Mouse (Mus musculus): ENCODE results near the gene Setd1b. TPM values are rescaled to one million over a fixed set of nuclear protein-coding genes. Genes with fewer than 3 reads are reported as not detected.
"Not testable (repeated sequence)": the region's sequence is repeated elsewhere in the genome, so short reads cannot be mapped to it uniquely, and the experiment has no call there.

Gene Setd1b
- polyA plus RNA-seq, 1 experiment from 2014 or later = 14.2 TPM

DNA sequence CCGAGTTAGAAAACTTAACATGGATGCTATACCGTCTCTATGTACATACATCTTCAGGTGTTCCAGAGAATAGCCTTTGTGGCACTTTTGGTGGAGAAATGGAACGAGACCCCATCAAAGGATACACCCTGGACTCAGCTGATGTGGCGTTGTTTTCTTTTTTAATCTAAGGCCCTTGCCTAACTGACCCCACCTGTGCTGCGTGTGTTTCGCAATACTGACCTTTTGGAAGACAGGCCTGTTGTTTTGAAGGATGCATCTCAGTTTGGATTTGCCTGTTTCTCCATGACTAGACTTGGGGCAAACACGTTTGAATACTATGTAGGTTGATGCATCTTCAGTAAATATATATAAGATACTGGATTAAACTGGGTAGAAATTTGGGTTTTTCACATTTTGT, 61.6 kb downstream of the Setd1b start:
- not testable (repeated sequence) for H3K4me1 ChIP-seq (ENCODE audit: control insufficient read depth, insufficient read depth, low read length); H3K36me3 ChIP-seq (ENCODE audit: control insufficient read depth, insufficient read depth, low read length); H3K4me3 ChIP-seq (replicated peaks; ENCODE audit: low read depth, low read length); DNase-seq; H3K4me2 ChIP-seq (ENCODE audit: low read length); H3K9me3 ChIP-seq (ENCODE audit: control insufficient read depth, low read length); ATAC-seq (ENCODE audit: low FRiP score, low TSS enrichment); H3K27me3 ChIP-seq (ENCODE audit: control insufficient read depth, insufficient read depth, low read length); H3K9ac ChIP-seq (replicated peaks; ENCODE audit: low read length); H3K27ac ChIP-seq (replicated peaks; ENCODE audit: low read depth, low read length)
- 86% methylated on average over 7 of the region's 7 CpGs for WGBS

Other genes with a start within 250 kb of the Setd1b start
- 83.3 and 99.9 TPM in 2 replicates for gene Kdm2b, start 152.4 kb upstream of the Setd1b start, polyA plus RNA-seq (2014; fragmentation: Nextera tagmentation; extraction: Ambion mirVana)
- 12.9 and 14.0 TPM in 2 replicates for gene Orai1, start 127.1 kb upstream of the Setd1b start, polyA plus RNA-seq (2014; fragmentation: Nextera tagmentation; extraction: Ambion mirVana)
- gene Morn3, start 95.2 kb upstream of the Setd1b start, polyA plus RNA-seq (2014; fragmentation: Nextera tagmentation; extraction: Ambion mirVana) = not detected in 2 replicates
- 12.7 and 13.1 TPM in 2 replicates for gene Tmem120b, start 73.8 kb upstream of the Setd1b start, polyA plus RNA-seq (2014; fragmentation: Nextera tagmentation; extraction: Ambion mirVana)
- 7.1 and 8.9 TPM in 2 replicates for gene Rhof, start 9.5 kb upstream of the Setd1b start, polyA plus RNA-seq (2014; fragmentation: Nextera tagmentation; extraction: Ambion mirVana)
- 51.3 and 61.2 TPM in 2 replicates for gene Psmd9, start 27.2 kb downstream of the Setd1b start, polyA plus RNA-seq (2014; fragmentation: Nextera tagmentation; extraction: Ambion mirVana)
- not detected in 2 replicates for gene Hpd, start 40.5 kb downstream of the Setd1b start, polyA plus RNA-seq (2014; fragmentation: Nextera tagmentation; extraction: Ambion mirVana)
- 0.46 and 1.2 TPM in 2 replicates for gene Wdr66, start 109.9 kb downstream of the Setd1b start, polyA plus RNA-seq (2014; fragmentation: Nextera tagmentation; extraction: Ambion mirVana)
- 42.4 and 44.0 TPM in 2 replicates for gene Bcl7a, start 201.6 kb downstream of the Setd1b start, polyA plus RNA-seq (2014; fragmentation: Nextera tagmentation; extraction: Ambion mirVana)

Measured in midbrain, embryonic 14.5 days (tissue).